Mouse (Mus musculus) 3134 (cell line): Measurements from ENCODE around the gene Foxd2.

Source experiments
- DNase-seq: peaks from one replicate; pipeline ENCODE4 v3.0.0-alpha.2; 2011; ENCODE audit warnings: low spot score; ENCODE audit not compliant: insufficient read length; ENCODE audit errors: extremely low read depth

Gene Foxd2

DNA sequence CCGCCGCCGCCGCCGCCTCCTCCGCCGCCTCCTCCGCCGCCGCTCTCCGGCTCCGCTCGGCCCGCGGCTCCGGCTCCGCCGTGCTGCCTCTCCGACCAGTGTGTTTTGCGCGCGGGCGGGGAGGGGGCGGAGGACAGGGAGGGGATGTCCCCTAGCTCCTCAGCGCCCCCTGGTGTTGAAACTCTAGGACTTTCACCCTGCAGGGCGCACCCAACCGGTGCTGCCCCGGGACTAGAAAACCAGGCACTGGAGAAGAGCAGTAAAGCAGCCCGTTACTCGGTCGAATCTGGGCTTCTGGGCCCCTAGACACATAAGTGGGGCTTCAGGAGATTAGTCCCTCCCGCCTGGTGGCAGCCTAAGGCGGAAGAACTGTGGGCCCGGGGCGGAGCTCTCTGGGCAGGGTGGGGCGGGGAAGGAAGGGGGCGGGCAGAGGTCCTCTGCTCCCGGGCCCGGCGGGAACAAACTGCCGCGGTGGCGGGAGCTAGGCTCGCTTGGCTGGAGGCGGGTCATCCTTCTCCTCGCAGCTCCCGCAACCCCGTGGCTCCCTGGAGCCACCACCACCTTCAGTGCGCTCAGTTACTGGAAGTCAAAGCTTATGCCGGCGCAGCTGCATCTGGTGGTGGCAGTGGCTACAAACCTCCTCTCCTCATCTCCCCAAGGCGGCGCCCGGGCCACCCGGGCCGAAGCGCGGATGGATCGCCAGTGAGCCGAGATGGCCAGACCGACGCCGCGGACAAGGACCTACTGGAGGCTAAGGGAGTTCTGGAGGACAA is at the start of gene Foxd2:
TSS of gene Foxd2 (minus strand) at position 45 of the 773 bp plus-strand sequence.
- DNase-seq, result peak; percentile 85

DNA sequence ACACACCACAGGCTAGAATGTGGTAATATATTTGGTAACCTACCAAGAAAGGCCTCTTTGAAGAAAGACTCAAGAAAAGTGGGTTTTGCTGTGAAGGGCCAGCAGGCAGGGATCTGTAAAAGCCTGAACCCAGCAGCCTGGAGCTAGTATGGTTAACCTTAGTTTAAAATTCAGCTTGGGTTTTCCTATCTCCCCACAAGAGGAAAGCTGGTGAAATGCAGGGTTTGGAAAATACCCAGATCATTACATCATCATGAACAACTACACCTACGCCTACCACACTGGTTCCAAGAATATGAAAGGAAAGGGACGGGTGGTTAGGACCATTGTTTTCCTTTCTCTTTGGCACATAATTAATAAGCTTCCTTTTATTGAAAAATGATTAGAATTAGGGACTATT is 49.6 kb upstream of the Foxd2 start:
- no peak for DNase-seq

DNA sequence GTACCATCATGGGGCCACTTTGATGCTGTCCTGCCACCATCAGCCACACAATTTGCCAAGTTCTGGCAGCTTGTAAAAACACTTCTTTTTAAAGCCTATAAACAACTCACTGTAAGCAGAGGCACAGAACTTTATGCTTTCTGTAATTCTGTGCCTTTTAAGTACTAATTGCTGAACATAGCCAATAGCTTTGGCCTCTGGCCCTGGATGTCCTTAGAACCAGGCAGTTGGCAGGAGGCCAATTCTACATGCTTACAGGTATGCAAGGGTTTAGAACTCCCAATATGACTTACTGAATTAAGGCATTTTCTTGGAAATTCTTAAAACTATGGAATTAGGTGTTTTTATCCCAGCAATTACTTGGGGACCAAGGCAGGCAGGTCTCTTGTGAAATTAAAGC is 48.7 kb upstream of the Foxd2 start:
- DNase-seq, result no peak

DNA sequence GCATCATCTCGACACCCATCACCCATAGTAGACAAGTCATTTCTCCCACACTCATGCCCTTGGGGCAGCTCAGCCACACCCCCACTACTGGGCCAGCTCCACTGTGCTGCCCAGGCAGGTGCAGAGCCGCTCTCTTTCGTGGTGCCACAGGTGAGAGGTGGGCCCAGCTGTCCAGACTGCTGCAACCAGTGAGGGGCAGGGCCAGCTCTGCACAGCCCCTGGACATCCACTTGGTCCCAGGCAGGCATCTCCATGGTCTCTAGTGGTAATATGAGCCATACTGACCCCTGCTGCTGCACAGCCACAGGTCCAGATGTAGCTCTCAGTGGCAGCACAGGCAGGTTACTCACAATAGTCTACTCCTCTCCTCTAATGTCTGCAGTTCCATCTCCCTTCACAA is 44.5 kb upstream of the Foxd2 start:
- no peak for DNase-seq

DNA sequence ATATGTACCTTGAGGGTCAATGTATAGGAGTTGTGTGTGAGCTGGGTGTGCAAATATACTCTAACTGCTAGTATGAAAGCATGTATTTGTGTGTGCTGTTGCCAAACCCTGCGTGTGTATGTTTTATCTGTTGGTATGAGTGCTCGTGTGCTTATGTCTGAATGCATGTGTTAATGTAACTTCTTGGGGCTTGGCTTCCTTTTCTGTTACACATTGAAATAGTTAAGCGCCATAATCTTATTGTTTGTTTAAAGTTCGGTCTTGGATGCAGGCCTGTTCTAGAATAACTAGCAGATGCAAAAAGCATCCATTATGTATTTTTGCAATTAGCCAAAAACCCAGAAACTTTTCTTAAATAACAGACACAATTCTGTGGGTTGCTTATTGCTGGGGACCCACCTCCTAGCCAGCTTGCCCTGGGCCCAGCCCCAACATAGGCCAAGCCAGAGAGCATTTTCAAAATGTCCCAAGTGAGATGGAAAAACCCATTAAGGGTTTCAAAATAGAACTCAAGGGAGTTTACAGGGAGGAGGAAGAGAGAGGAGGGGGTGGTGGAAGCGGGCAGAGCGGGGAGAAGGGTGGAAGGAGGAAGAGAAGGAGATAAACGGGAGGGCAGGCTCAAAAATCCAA is 39.3 kb upstream of the Foxd2 start:
- no peak for DNase-seq

- DNase-seq, result no peak
Observed at GRCm38 (mm10) chr4:114947395-114947794, 38.7 kb upstream of the Foxd2 start.

DNA sequence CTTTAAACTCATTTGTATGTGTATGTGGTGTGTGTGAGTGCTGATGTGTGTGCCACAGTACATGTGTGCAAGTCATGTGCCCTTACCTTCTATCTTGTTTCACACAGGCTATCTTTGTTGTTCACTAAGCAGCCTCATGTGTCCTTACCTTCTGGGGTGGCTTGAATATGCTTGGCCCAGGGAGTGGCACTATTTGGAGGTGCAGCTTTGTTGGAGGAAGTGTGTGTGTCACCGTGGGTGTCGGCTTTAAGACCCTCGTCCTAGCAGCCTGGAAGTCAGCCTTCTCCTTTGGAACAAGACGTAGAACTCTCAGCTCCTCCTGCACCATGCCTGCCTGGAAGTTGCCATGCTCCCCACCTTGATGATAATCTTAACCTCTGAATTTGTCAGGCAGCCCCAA is 37.7 kb upstream of the Foxd2 start:
- no peak for DNase-seq

DNA sequence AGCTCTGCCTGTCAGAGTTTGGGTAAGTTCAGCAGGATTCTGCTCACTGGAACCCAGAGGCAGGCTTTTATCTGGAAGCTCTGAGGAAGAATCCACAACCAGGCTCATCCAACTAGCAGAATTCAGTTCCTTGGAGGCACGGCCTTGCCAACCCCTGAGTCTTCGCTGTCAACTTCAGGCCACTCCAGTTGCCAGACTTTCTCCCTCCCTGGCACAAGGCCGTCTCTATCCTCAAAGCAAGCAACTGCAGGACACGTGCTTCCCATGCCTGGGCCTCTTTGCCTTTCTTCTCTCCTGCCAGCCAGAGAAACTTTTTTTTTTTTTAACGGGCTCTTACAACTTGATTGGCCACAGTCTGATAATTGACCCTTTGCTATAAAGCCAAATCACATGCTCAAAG is 36.3 kb upstream of the Foxd2 start:
- DNase-seq, result no peak

- no peak for DNase-seq
Observed at GRCm38 (mm10) chr4:114942583-114942982, 33.9 kb upstream of the Foxd2 start.

GRCm38 (mm10) chr4:114942112-114942511 is 33.4 kb upstream of the Foxd2 start:
- DNase-seq, result no peak

DNA sequence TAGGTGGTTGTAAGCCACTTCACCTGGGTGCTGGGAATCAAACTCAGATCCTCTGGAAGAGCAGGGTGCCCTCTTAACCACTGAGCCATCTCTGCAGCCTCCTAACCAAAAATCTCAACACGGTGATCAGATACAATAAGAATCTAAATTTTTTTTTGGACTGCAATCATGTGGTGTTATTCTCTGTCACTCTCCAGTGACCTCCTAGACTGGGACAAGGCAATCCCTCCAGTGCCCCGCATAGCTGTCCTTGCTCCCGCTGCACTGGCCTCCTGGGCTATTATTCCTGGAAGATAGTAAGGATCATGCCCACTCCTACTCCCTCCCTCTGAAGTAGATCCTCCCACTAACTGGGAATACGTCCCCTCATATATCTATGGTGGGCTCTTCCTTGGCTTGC is 32.6 kb upstream of the Foxd2 start:
- DNase-seq, result no peak

- no peak for DNase-seq
Observed at GRCm38 (mm10) chr4:114938248-114938647, 29.6 kb upstream of the Foxd2 start.

GRCm38 (mm10) chr4:114937459-114938047 is 28.9 kb upstream of the Foxd2 start:
- DNase-seq, result peak; percentile 48

- no peak for DNase-seq
Observed at GRCm38 (mm10) chr4:114934188-114934587, 25.5 kb upstream of the Foxd2 start.

- no peak for DNase-seq
Observed at GRCm38 (mm10) chr4:114932747-114933146, 24.1 kb upstream of the Foxd2 start.

DNA sequence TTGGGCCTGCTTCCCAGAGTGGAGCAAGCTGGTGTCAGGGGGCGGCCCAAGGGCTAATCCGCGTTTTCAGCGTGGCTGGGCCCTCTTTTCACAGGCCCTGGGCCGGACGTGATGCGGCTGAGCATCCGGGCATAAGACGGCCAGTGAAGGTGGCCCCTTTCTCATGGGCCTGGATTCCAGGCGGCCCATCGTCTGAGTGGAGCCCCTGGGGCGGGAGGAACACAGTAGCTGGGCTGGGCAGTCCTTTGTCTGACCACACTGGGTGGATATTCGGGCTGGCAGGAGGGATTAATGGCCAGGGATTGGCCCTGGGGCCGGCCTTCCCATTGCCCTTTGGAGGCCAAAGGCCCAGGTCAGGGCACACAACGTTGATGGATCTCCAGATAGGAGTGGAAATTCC is 20.5 kb upstream of the Foxd2 start:
- no peak for DNase-seq

GRCm38 (mm10) chr4:114925917-114926312 is 17.2 kb upstream of the Foxd2 start, which contains the start of gene Foxe3:
Foxe3 (minus strand) TSS chr4:114926013.
- DNase-seq, result no peak

DNA sequence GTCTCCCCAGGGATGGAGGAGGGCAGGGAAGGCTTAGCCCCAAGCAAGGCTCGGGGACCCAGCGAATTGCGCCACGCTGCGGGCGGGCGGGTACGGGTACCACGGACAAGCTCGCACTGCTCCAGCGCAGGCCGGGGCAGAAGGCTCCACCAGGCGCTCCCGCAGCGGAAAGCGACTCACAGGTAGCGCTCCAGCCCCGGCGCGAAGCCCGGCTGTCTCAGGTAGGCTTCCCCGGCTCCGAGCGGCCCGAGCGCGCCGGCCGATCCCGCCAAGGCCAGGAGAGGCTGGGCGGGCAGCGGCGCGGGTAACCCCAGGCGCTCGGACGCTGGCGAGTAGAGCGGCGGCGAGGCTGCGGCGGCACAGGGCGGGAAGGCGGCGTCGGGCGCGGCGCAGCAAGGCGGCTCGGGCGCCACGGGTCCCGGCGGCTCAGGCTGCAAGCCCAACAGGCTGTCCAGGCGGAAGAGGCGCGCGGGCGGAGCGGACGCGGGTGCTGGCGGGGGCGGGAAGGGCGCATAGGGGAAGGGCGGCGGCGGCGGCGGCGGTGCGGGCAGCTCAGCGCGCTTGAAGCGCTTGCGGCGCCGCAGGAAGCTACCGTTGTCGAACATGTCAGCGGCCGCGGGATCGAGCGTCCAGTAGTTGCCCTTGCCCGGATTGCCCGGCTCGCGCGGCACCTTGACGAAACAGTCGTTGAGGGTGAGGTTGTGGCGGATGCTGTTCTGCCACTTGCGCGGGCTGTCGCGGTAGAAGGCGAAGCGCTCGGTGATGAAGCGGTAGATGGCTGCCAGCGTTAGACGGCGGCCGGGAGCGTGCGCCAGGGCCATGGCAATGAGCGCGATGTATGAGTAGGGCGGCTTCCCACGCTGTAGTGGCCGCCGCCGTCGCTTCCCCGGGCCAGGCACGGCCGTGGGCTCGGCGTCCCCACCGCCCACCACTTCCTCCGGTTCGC is 16.6 kb upstream of the Foxd2 start:
- DNase-seq, result no peak

- DNase-seq, result no peak
Observed at GRCm38 (mm10) chr4:114917091-114917490, 8.4 kb upstream of the Foxd2 start.

DNA sequence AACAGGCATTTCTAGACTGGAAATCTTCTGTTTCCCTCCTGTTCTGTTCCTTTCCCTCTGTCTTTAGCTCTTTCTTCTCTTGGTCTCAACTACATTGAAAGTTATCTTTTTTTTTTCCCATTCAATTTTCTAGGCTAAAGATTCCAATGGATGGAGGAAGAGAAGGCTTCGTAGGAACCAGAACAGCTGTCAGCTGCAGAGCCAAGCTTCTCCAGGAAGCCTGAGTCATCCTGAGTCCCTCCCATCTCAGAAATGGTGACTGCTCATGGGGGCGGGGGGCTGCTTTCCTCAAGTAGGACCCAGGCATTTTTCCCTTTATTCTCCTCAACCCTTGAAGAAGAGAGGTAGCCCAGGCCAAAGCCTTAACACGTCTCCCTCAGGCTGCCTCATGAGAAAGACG is 7.4 kb upstream of the Foxd2 start:
- no peak for DNase-seq

DNA sequence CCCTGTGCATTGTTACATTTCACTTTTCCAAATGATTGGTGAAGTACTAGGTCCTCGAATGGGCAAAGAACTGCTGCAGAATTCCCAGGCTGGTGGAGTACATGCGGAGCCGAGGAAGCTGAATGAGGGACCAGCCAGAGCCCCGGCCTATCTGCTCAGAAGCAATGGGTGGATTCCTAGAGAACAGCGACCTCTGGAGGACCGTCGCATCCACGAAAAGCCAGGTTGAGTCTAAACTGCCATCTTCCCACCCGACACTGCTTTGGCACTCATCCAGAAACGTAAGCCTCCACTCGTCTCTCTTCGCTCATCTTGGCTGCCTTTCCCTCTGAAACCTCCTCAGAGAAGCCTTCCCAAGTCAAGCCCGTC is 4.9 kb upstream of the Foxd2 start:
- no peak for DNase-seq
